Mouse (Mus musculus) T-cell, adult 2 months (primary cell): ENCODE results near the gene Ep400.
A peak's percentile ranks its signal among the peaks of the same experiment; 100 is the strongest.

Experiments used
- DNase-seq: peaks from one replicate; pipeline ENCODE4 v3.0.0; 2022; ENCODE audit warnings: low spot score

The Ep400 gene

GRCm38 (mm10) chr5:110665486-110666121 lies 104.9 kb downstream of the Ep400 start:
- no peak for DNase-seq

GRCm38 (mm10) chr5:110664750-110665269 lies 105.7 kb downstream of the Ep400 start:
- DNase-seq, result no peak

GRCm38 (mm10) chr5:110664041-110664440 lies 106.5 kb downstream of the Ep400 start:
- DNase-seq, result no peak

- no peak for DNase-seq
Observed at GRCm38 (mm10) chr5:110659682-110660081, 110.8 kb downstream of the Ep400 start.

- DNase-seq, result no peak
Observed at GRCm38 (mm10) chr5:110653686-110654085, 116.8 kb downstream of the Ep400 start.

- DNase-seq, result peak; percentile 93
Observed at GRCm38 (mm10) chr5:110652719-110653648, 117.5 kb downstream of the Ep400 start, which contains the start of the genes Noc4l and Ddx51. TSS of gene Noc4l (minus strand) at chr5:110653417. TSS of gene Ddx51 (plus strand) at chr5:110653451.

- DNase-seq, result no peak
Observed at GRCm38 (mm10) chr5:110646377-110646776, 124.1 kb downstream of the Ep400 start.

GRCm38 (mm10) chr5:110639459-110639858 lies 131.1 kb downstream of the Ep400 start:
- peak; percentile 84 for DNase-seq

- no peak for DNase-seq
Observed at GRCm38 (mm10) chr5:110638306-110639074, 132.0 kb downstream of the Ep400 start.

- DNase-seq, result peak; percentile 44
Observed at GRCm38 (mm10) chr5:110635951-110636707, 134.4 kb downstream of the Ep400 start.

- no peak for DNase-seq
Observed at GRCm38 (mm10) chr5:110629525-110630120, 140.9 kb downstream of the Ep400 start.

GRCm38 (mm10) chr5:110628156-110628555 lies 142.4 kb downstream of the Ep400 start:
- DNase-seq, result no peak

- no peak for DNase-seq
Observed at GRCm38 (mm10) chr5:110627351-110627750, 143.2 kb downstream of the Ep400 start.

- no peak for DNase-seq
Observed at GRCm38 (mm10) chr5:110624319-110624718, 146.2 kb downstream of the Ep400 start.

- no peak for DNase-seq
Observed at GRCm38 (mm10) chr5:110619226-110619625, 151.3 kb downstream of the Ep400 start.
